Mouse (Mus musculus) CD8-positive naive resting alpha-beta T cell, adult 57 days (primary cell): Measurements from ENCODE around the gene Vsir. TPM values are rescaled to one million over a fixed set of nuclear protein-coding genes. Genes with fewer than 3 reads are reported as not detected.

ENCODE experiments used
- total RNA-seq: library from RNA; stranded (reverse); gene quantifications from one replicate; pipeline ENCODE4 v1.2.4, GENCODE M21; 2023

Gene Vsir
- total RNA-seq: 384 TPM

GRCm38 (mm10) chr10:60346701-60347405 is at the start of gene Vsir:
Vsir (plus strand) TSS chr10:60346851.

GRCm38 (mm10) chr10:60399449-60399848 is 52.8 kb downstream of the Vsir start, which contains the start of gene Gm17455:
Gm17455 (plus strand) TSS chr10:60399726.

Other genes with a start within 250 kb of the Vsir start
- 4.7 TPM for gene Spock2, start 240.6 kb upstream of the Vsir start, total RNA-seq
- 9.6 TPM for gene Chst3, start 127.6 kb upstream of the Vsir start, total RNA-seq
- 395 TPM for gene Psap, start 69.2 kb upstream of the Vsir start, total RNA-seq
- gene Gm17455, start 52.9 kb downstream of the Vsir start, total RNA-seq: 3.3 TPM